Mouse (Mus musculus) gastrocnemius, adult 2 months (tissue): ENCODE results near the gene Adk. TPM values are rescaled to one million over a fixed set of nuclear protein-coding genes. Genes with fewer than 3 reads are reported as not detected.

Experiments used
- DNase-seq: peaks from one replicate; pipeline ENCODE4 v3.0.0; 2022
- H3K27ac ChIP-seq: fragments of 200-600 bp; 2 replicates; pipeline ENCODE4 v1.8.1; 2022; ENCODE audit warnings: mild to moderate bottlenecking
- H3K4me3 ChIP-seq: fragments of 200-600 bp; 2 replicates; pipeline ENCODE4 v1.8.1; 2022; ENCODE audit warnings: mild to moderate bottlenecking, moderate library complexity
- CTCF ChIP-seq: fragments of 200-600 bp; IDR thresholded peaks from 2 replicates; pipeline ENCODE4 v1.8.1; 2022; ENCODE audit warnings: antibody characterized with exemption, mild to moderate bottlenecking, moderate library complexity
- intact Hi-C: fragments of 180-260 bp; cut with DNase I; formaldehyde crosslinking; loops from one replicate; pipeline ENCODE4 v1.15.1; 2025
- total RNA-seq, 2 experiments: library from RNA; stranded (reverse); gene quantifications; 2 replicates each; pipeline ENCODE4 v1.2.3; 2021

The Adk gene
- total RNA-seq, 2 experiments from 2014 or later: 77.1 to 152 TPM

DNA sequence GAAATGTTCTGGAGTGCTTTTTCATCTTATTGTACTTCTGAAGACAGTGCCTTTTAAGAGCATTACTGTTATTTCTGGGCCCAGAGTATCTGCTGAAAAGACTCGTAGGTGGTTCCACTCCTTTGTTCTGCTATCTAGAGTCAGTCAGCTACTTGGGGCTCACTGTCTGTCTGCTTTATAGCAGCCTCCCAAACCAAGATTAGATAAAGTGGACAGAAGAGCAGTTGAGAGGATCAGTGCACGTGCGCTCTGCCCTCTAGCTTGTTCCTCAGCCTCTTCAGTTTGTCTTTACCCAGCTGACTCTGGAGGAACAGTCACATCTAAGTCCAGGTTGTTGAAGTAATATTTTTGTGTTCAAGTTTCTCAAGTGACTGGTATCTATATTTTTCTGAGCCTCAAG, 21.6 kb downstream of the Adk start:
- peak overlapping the region; percentile 94 for H3K27ac ChIP-seq
- H3K4me3 ChIP-seq: no peak overlapping the region
- intact Hi-C loops: loop anchor here (2.0 kb wide), 1 partner anchor 21 kb away; the partner anchor contains the start of genes Adk and Ap3m1
- no peak for TF ChIP-seq CTCF
- DNase-seq: no peak

DNA sequence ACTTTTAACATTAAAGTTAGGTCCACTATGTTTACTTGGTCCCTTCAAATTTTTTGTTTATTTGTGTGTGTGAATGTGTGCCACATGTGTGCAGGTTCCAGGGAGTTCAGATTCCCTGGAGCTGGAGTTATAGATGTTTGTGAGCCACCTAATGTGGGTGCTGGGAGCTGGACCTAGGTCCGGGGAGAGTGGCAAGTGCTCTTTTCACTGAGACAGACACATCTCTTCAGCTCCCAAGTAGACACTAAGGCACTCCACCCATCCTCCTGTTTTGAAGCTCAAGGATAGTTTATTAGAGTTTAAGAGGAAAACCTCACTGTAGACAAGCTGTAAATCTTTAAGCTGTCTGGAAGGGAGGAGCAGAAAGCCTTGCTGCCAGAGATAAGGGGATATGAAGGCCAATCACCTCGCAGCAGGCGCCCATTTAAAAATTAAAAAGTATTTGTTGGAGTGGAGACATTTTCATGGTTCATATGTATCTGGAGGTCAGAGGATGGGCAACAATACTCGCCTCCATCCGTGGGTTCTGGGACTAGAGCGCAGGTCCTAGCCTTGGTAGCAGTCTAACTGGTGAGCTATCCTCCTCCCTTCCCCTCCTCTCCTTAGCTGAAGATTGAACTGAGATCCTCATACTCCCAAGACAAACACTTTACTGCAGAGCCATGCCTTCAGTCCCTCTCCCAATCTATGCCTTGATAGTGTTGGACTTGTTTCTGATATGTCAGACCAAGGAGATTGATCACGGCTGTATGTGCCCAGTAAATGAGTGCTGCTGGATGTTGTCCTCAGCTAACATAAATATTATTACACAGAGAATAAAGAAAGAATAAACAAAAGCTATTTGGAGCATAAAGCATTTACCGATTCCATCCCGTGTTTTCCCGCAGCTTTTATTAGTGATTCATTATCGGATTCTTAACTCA, 22.3 kb downstream of the Adk start:
- H3K27ac ChIP-seq: peak overlapping the region; percentile 94
- DNase-seq: no peak
- intact Hi-C loops: loop anchor here (2.0 kb wide), 1 partner anchor 22 kb away; the partner anchor contains the start of genes Adk and Ap3m1
- TF ChIP-seq CTCF: no peak
- peak overlapping the region; percentile 77 for H3K4me3 ChIP-seq

- intact Hi-C loops: loop anchor here (2.0 kb wide), 1 partner anchor 23 kb away; the partner anchor contains the start of genes Adk and Ap3m1
- DNase-seq: peak; percentile 96
- Histone ChIP-seq H3K4me3 (peak overlapping the region; percentile 77), H3K27ac (peak overlapping the region; percentile 94)
- TF ChIP-seq CTCF: no peak; the same call in 1 of the 2 replicates
These were observed 23.6 kb downstream of the Adk start for GRCm38 (mm10) chr14:21075751-21076500.

- TF ChIP-seq CTCF: no peak
- no peak for DNase-seq
- intact Hi-C loops: no loop called here
- peak overlapping the region; percentile 94 for H3K27ac ChIP-seq
- peak overlapping the region; percentile 77 for H3K4me3 ChIP-seq
These were observed 24.3 kb downstream of the Adk start for GRCm38 (mm10) chr14:21076501-21077194.

GRCm38 (mm10) chr14:21077939-21078338, 25.6 kb downstream of the Adk start:
- H3K27ac ChIP-seq: no peak overlapping the region; the same call in 1 of the 2 replicates
- no peak for TF ChIP-seq CTCF
- no peak for DNase-seq
- no peak overlapping the region for H3K4me3 ChIP-seq
- intact Hi-C loops: no loop called here

DNA sequence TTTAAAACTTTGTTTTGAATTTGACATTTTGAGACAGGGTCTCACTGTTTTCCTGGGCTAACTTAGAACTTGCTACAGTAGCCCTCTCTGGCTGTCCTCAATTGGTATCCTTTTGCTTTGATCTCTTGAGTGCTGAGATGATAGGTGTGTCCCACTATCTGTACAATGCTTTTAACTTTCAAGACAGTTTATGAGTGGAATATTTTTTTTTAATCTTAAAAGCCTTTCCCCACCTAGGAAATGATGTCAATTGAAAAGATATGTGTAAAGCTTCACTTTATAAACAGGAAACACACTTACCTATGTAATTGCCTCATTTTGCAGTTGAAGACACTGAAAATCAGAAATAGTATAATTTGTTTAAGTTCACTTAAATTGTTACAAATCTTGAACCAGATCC, 26.1 kb downstream of the Adk start:
- H3K27ac ChIP-seq: no peak overlapping the region

DNA sequence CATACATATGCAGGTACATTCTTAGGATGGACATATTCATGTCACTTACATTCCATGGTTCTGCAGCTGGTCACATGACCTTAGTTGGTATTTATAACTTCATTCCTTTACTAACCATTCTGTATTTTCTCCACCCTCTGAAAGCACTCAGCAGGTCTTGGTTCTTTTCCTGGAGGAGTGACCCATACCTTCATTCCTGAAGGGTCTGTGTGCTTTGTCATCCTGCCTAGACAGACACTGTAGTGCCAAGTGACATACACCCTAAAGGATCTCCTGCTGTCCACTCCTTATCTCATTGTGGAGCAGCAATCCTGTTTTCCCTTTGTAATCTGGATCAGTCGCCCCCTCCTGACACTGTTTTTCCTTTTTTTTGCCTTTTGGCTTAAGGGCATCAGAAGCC, 30.4 kb downstream of the Adk start:
- Histone ChIP-seq H3K27ac (no peak overlapping the region), H3K4me3 (no peak overlapping the region)
- no peak for DNase-seq
- intact Hi-C loops: no loop called here
- no peak for TF ChIP-seq CTCF

More for the DNA sequence above, 26.1 kb downstream of the Adk start:
- no peak for TF ChIP-seq CTCF
- no peak for DNase-seq
- no peak overlapping the region for H3K4me3 ChIP-seq
- intact Hi-C loops: no loop called here

DNA sequence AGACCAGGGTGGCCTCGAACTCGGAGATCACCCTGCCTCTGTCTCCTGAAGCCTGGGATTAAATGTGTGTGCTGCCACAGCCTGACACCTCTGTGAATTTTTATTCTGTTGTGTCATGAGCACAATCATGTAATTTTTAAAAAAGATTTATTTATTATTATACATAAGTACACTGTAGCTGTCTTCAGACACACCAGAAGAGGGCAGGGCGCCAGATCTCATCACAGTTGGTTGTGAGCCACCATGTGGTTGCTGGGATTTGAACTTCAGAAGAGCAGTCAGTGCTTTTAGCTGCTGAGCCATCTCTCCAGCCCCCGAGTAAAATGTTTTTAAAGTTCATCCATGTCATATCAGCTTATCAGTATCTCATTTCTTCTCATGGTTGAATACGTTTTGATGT, 33.3 kb downstream of the Adk start:
- Histone ChIP-seq H3K27ac (0 out of 2 replicates have a peak overlapping the region, but pooled peaks have one; percentile 82), H3K4me3 (no peak overlapping the region)
- DNase-seq: no peak
- no peak for TF ChIP-seq CTCF
- intact Hi-C loops: no loop called here

- TF ChIP-seq CTCF: no peak
- Histone ChIP-seq H3K27ac (peak overlapping the region; percentile 82), H3K4me3 (no peak overlapping the region)
- DNase-seq: no peak
- intact Hi-C loops: no loop called here
These were observed 33.7 kb downstream of the Adk start for GRCm38 (mm10) chr14:21086106-21086505.

DNA sequence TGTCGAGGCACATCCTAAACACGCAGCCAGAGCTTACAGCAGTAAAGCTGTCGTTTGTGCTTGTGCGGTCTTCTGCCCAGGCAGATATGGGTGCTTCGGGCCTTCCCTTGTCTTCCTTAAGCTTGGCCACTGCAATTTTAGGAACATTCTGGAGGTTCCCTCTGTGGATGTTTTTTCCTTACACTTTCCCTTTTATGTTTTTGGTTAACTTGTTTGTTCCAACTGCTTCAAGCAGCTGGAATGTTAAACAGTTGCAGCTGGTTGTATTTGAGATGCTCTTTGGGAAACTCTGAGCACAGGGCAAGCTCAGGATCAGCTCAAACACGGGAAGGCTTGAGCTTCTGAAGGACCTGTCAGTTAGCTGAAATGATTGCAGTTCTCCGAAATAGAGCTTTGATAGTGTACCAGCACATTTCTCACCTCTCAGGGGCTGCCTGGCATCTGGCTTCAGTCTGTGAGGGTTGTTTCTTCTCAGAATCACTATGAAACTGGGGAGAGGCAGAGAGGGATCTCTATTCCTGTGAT, 34.5 kb downstream of the Adk start:
- Histone ChIP-seq H3K27ac (peak overlapping the region; percentile 82), H3K4me3 (peak overlapping the region; percentile 30; the same call in 1 of the 2 replicates)
- DNase-seq: no peak
- intact Hi-C loops: no loop called here
- no peak for TF ChIP-seq CTCF

GRCm38 (mm10) chr14:21087390-21088060, 35.2 kb downstream of the Adk start:
- intact Hi-C loops: no loop called here
- H3K27ac ChIP-seq: peak overlapping the region; percentile 82
- H3K4me3 ChIP-seq: no peak overlapping the region
- no peak for TF ChIP-seq CTCF
- DNase-seq: no peak
